Mouse (Mus musculus) left cerebral cortex, adult 11 months (tissue): ENCODE data around the gene Pitpnm1.
A peak's percentile ranks its signal among the peaks of the same experiment; 100 is the strongest.

ENCODE experiments used
- DNase-seq: peaks from one replicate; pipeline ENCODE4 v3.0.0; 2022; ENCODE audit warnings: low spot score

Gene Pitpnm1

DNA sequence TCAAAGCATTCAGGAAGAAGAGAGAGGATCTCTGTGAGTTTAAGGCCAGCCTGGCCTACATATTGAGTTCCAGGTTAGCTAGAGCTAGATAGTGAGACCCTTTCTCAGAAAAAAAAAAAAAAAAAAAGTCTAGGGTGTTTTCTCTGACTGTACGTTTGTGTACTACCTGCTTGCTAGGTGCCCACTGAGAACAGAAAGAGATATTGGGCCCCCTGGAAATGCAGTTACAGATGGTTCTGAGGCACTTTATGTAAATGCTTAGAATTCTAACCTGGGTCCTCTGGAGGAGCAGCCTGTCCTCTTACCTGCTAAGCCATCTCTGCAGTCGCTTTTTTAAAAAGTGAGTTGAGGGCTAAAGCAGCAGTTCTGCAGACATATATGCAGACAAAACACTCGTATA is 4.0 kb upstream of the Pitpnm1 start:
- DNase-seq, result no peak

GRCm38 (mm10) chr19:4096642-4097440 is 3.0 kb upstream of the Pitpnm1 start, which contains the start of gene Cdk2ap2:
Cdk2ap2 (plus strand) TSS chr19:4097182.
- peak; percentile 100 for DNase-seq

GRCm38 (mm10) chr19:4097441-4097825 is 2.4 kb upstream of the Pitpnm1 start:
- no peak for DNase-seq

GRCm38 (mm10) chr19:4098426-4098825 is 1.4 kb upstream of the Pitpnm1 start:
- DNase-seq, result no peak

GRCm38 (mm10) chr19:4099056-4099455 is 742 bp upstream of the Pitpnm1 start:
- DNase-seq, result peak; percentile 82

- DNase-seq, result peak; percentile 68
Measured at GRCm38 (mm10) chr19:4100718-4101261, 992 bp downstream of the Pitpnm1 start.

- DNase-seq, result no peak
Measured at GRCm38 (mm10) chr19:4101466-4101865, 1.7 kb downstream of the Pitpnm1 start.

GRCm38 (mm10) chr19:4102049-4102448 is 2.3 kb downstream of the Pitpnm1 start:
- no peak for DNase-seq

- no peak for DNase-seq
Measured at GRCm38 (mm10) chr19:4102626-4103025, 2.8 kb downstream of the Pitpnm1 start.

GRCm38 (mm10) chr19:4103294-4103693 is 3.5 kb downstream of the Pitpnm1 start:
- no peak for DNase-seq

GRCm38 (mm10) chr19:4103792-4104191 is 4.0 kb downstream of the Pitpnm1 start:
- DNase-seq, result no peak

DNA sequence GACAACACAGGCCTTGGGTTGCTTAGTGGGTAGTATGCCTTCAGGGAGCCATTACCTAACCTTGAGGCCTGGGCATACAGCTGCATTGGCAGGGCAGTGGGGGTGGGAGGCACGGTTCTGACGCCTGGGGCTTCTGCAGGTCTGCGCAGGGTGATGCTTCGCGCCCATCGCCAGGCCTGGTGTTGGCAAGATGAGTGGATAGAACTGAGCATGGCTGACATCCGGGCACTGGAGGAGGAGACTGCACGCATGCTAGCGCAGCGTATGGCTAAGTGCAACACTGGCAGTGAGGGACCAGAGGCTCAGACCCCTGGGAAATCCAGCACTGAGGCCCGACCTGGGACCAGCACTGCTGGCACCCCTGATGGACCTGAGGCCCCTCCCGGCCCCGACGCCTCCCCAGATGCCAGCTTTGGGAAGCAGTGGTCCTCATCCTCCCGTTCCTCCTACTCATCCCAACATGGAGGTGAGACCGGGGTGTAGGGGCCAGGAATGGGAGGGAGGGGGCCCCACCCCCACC is 4.9 kb downstream of the Pitpnm1 start:
- DNase-seq, result no peak

- no peak for DNase-seq
Measured at GRCm38 (mm10) chr19:4106654-4107053, 6.9 kb downstream of the Pitpnm1 start.

GRCm38 (mm10) chr19:4108535-4108934 is 8.7 kb downstream of the Pitpnm1 start:
- DNase-seq, result no peak

DNA sequence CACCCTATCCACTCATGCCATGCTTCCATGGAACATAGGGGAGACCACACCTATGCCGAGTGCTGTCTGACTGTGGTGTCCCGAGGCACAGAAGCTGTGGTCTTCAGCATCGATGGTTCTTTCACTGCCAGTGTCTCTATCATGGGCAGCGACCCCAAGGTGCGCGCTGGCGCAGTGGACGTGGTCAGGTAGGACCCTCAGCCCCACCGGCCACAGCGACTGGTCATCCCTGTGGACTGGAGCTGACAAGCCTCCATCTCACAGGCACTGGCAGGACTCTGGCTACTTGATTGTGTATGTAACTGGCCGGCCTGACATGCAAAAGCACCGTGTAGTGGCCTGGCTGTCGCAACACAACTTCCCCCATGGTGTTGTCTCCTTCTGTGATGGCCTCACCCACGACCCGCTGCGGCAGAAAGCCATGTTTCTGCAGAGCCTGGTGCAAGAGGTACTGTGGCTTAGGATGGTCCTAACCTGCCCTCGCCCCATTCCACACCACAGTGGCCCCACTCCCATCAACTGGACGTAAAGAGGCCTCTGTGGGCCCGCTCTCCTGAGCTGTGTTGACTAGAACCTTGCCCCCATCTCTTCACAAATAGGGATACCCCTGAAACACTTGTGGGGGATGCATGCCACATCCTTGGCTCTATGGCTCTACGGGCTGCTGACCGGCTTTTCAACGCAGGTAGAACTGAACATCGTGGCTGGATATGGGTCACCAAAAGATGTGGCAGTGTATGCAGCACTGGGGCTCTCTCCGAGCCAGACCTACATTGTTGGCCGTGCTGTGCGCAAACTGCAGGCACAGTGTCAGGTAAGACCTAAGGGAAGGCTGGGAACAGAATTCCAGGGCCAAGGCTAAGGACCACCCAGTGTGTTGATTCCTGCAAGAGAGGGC is 12.5 kb downstream of the Pitpnm1 start:
- DNase-seq, result no peak

- DNase-seq, result peak; percentile 64
Measured at GRCm38 (mm10) chr19:4113186-4113805, 13.5 kb downstream of the Pitpnm1 start.

GRCm38 (mm10) chr19:4113806-4114230 is 14.0 kb downstream of the Pitpnm1 start:
- no peak for DNase-seq

GRCm38 (mm10) chr19:4114551-4114950 is 14.8 kb downstream of the Pitpnm1 start:
- no peak for DNase-seq

DNA sequence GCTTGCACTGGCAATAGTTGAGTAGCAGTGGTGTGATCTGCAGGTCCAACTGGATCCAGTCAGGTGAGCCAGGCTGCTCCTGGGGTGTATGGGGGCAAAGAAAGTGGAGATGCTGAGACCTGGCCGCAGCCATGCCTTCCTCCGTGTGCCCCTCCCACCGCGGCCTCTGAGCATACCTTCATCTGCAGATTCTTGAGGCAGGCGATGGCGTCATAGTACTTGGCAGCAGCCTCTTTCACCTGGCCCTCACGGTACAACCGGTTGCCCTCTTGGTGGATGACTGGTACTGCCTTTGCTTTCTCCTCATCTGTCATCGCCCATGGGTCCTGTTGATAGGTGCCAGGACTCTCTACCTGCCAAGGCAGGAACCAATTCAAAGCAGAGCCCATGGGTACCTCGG is 15.3 kb downstream of the Pitpnm1 start:
- no peak for DNase-seq

- DNase-seq, result no peak
Measured at GRCm38 (mm10) chr19:4115816-4116215, 16.0 kb downstream of the Pitpnm1 start.

DNA sequence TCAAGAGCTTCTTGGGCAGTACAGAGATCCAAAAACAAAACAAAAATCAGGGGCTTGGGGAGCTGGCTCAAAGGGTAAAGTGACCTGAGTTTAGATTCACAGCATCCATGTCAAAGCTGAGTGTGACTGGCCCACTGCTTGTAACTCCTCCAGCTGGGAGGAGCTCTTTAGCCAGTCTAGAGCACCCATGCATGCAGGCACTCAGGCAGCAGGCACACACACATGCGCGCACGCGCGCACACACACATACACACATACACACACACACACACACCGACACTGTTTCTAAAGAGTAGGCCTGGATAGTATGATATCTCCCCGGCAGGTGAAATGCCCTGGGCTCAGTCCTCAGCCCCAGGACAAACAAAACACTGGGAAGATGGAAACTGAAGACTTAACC is 17.2 kb downstream of the Pitpnm1 start:
- DNase-seq, result no peak

- no peak for DNase-seq
Measured at GRCm38 (mm10) chr19:4118350-4118749, 18.6 kb downstream of the Pitpnm1 start.
